Mouse (Mus musculus): ENCODE results near the gene Nuak2.

The Nuak2 gene

GRCm38 (mm10) chr1:132353389-132353788 is 37.5 kb downstream of the Nuak2 start:
- no peak for DNase-seq (ENCODE audit: low spot score)

GRCm38 (mm10) chr1:132354234-132354633 is 38.3 kb downstream of the Nuak2 start:
- no peak for DNase-seq (ENCODE audit: low spot score)

GRCm38 (mm10) chr1:132355162-132355601 is 39.3 kb downstream of the Nuak2 start:
- DNase-seq (ENCODE audit: low spot score), result no peak

- peak; percentile 62 for DNase-seq (ENCODE audit: low spot score)
Measured at GRCm38 (mm10) chr1:132355841-132356242, 39.9 kb downstream of the Nuak2 start.

- DNase-seq (ENCODE audit: low spot score), result no peak
Measured at GRCm38 (mm10) chr1:132356841-132357240, 40.9 kb downstream of the Nuak2 start.

DNA sequence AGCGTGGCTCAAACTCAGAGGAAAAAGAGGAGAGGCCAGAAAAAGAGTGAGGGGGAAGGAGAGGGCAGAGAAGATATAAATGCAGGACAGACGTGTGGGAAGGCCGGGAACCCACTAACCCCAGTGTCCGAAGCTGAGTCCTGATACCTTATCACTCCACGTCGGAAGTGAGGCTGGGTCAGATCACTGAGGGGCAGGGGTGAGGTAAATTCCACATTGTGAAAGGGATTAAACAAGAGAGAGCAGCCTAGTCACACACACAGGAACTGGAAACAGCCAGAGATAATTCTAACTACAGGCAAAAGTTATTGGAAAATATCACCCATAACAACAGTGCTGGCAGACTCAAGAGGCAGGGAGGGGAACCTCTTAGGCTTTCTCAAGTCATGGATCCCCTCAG is 46.0 kb downstream of the Nuak2 start:
- DNase-seq (ENCODE audit: low spot score), result no peak

GRCm38 (mm10) chr1:132364388-132364787 is 48.5 kb downstream of the Nuak2 start:
- no peak for DNase-seq (ENCODE audit: low spot score)

DNA sequence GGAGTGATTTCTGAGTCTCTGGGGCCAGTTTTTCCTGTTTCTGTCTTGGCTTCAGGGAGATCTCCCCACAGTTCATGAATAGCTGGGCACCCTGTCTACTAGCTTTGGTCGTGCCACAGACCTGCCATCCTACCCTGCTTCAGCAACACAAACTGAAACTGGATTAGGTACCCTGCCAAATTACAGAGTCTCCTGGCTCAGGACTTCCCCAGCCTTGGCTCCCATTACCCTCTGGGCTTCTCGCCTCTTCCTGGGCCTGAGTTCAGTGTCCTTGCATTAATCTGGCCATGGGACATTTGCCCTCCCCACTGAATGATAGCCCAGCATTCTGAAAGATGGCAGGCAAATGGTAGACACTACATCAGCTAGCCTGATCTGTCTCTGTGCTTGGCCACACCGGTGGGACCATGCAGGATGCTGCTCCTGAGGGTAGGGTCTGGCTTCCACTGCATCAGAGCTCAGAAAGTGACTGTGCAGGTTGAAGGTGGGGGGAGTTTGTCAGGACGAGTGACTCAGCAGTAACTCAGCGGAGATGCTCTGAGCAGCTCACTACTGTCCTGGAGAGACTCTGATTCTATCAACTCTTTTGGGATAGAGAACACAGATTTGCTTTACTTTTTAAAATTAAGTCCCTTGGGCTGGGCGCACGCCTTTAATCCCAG is 49.1 kb downstream of the Nuak2 start:
- DNase-seq (ENCODE audit: low spot score), result no peak

DNA sequence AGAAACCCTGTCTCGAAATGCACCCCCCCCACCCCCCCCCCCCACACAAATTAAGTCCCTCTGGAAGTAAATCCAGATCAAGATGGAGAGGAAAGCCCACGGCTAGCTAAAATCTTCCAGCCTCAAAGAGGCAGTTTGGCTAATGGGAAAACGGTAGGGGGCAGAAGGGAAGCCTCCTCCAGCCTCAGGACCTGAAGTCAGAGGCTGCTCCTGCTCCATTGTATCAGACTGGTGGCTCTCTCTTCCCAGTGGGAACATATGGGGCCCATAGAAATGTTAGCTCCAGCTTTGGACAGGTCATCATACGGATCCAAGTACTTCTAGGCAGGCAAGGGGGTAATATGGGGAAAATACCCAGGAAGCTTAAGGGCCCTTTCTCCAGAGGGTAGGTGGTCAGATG is 49.7 kb downstream of the Nuak2 start:
- DNase-seq (ENCODE audit: low spot score), result no peak

- no peak for DNase-seq (ENCODE audit: low spot score)
Measured at GRCm38 (mm10) chr1:132366235-132366634, 50.3 kb downstream of the Nuak2 start.

GRCm38 (mm10) chr1:132366937-132367336 is 51.0 kb downstream of the Nuak2 start:
- DNase-seq (ENCODE audit: low spot score), result no peak

GRCm38 (mm10) chr1:132367692-132368506 is 52.0 kb downstream of the Nuak2 start:
- peak; percentile 69 for DNase-seq (ENCODE audit: low spot score)

- no peak for DNase-seq (ENCODE audit: low spot score)
Measured at GRCm38 (mm10) chr1:132370681-132371173, 54.8 kb downstream of the Nuak2 start.

GRCm38 (mm10) chr1:132371298-132372081 is 55.6 kb downstream of the Nuak2 start:
- no peak for DNase-seq (ENCODE audit: low spot score)

DNA sequence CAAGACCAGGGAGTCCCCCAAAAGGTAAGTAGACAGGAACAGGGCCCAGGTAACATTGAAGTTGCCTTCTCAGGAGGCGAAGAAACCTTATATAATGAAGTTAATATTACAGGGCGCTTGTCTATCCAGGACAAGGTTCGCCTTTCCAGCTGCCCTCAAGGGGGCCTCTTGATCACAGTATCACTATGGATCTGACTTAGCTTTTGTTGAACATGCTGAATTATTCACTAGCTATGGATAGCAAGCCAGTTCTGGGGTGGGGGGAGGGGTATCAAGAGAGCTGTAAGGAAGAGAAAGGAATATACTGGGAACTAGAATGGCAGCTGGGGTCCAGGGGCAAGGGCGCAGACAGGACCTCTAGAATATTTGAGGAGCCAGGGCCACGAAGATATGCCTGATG is 56.4 kb downstream of the Nuak2 start:
- no peak for DNase-seq (ENCODE audit: low spot score)

DNA sequence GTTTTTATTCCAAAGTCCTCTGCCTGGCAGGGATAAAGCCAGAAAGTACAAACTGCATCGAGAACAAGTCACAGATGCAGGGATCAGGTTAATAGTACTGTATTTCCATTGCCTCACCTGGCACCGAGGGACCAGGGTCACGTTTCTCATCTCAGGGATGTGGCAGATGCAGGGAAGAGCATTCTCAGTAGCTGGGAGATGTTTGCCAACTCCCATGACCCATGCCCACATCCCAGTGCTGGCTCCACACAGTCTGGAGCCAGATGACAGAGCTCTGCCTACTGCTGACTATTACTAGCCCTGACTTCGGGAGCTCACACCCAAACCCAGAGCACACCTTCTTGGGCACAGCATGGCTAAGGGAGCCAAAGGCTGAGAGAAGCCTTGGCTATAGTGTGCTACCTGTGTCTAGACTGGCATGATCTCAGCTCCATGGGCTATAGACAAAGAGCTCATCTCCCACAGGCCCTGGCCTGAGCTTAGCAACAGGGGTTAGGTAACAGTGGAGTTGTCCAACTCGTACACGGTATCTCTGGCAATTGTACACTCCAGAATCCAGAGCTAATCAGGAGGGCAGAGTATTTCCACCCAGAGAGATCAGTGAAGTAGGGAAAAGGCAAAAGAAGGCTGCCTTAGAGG is 57.1 kb downstream of the Nuak2 start:
- no peak for DNase-seq (ENCODE audit: low spot score)

DNA sequence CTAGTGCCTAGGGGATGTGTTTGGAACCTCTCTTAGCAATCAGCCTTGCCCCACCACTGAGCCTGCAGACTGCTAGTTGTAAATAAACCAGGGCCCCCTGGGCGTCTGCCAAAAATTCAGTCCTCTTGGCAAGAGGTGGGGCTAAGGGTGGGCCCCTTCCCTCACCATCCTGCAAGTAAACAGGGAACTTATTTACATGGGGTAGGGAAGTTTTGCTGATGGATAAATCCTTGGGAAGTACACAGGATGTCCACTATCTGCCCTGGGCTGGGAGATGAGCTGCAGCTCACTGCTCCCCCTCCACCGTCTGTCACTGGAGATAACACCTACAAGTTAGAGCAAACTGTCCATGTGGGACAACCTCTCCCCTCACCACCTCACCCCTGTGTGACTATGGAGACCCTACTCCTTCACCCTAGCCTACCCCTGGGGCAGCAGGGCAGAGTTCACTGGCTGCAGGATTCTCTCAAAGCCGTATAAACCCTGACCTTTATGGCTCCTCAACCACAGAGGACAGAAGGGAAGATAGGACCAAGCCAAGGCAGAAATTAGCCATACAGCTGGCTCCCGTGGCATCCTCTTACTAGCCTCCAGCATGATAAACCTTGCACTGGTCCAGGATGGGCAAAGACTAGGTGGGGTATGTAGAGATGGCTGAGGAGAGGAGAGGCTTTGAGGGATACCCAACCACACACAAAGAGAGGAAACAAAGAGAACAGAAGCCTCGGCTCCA is 58.4 kb downstream of the Nuak2 start:
- DNase-seq (ENCODE audit: low spot score), result peak; percentile 57

DNA sequence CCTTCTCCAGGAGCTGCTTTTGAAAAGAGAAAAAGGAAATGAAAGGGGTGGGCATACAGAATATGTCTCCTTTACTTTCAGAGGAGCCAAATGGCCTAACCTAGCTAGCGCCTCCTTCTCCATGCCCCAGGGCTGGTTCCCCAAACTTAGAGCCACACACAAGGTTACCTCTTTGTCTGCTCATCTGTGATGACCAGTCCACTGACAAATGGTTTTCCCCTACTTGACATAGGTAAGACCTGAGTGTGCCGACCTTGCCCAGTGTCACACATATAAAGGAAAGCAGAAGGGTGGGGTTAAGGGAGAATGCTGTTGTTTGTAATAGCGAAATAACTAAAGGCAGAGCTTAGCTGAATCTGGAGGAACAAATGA is 58.9 kb downstream of the Nuak2 start:
- DNase-seq (ENCODE audit: low spot score), result no peak

GRCm38 (mm10) chr1:132375256-132375655 is 59.3 kb downstream of the Nuak2 start:
- DNase-seq (ENCODE audit: low spot score), result no peak

GRCm38 (mm10) chr1:132376211-132377054 is 60.5 kb downstream of the Nuak2 start:
- no peak for DNase-seq (ENCODE audit: low spot score)

DNA sequence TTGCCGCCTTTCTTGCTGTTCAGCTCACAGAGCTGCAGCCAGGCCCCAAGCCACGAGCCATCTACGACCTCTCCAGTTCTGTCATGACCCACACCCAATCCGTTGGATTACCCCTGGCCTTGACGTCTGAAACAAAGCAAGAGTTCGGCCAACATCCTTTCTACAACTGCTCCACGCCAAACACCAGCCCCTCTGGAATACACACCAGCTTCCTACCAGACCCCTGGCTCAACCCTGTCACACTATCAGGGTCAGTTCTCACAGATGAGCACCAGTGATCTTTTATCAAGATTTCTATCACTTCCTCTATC is 61.1 kb downstream of the Nuak2 start:
- DNase-seq (ENCODE audit: low spot score), result no peak
